Mouse (Mus musculus) adrenal gland, adult 8-10 months (tissue): ENCODE measurements around the gene Mdh1. TPM values are rescaled to one million over a fixed set of nuclear protein-coding genes. Genes with fewer than 3 reads are reported as not detected.

Experiments used
- DNase-seq: peaks from one replicate; pipeline ENCODE4 v3.0.0; 2022
- total RNA-seq, 4 experiments: library from RNA; stranded (reverse); gene quantifications; 2 replicates each; pipeline ENCODE4 v1.2.4; 2022

Gene Mdh1
- total RNA-seq, result 100 to 1,000 TPM; 399 to 717 (median 551) TPM

- peak; percentile 98 for DNase-seq
These were observed at the start of gene Mdh1, which contains the start of gene Wdpcp for GRCm38 (mm10) chr11:21571700-21572381. Mdh1 (minus strand) TSS chr11:21572367. Wdpcp (plus strand) TSS chr11:21572235.

GRCm38 (mm10) chr11:21615915-21616314 lies 43.7 kb upstream of the Mdh1 start:
- no peak for DNase-seq

- no peak for DNase-seq
These were observed 30.3 kb upstream of the Mdh1 start for GRCm38 (mm10) chr11:21602497-21602896.

GRCm38 (mm10) chr11:21583286-21583685 lies 11.1 kb upstream of the Mdh1 start:
- DNase-seq, result no peak

- DNase-seq, result no peak
These were observed 9.3 kb upstream of the Mdh1 start for GRCm38 (mm10) chr11:21581472-21581871.

GRCm38 (mm10) chr11:21570973-21571372 lies 1.2 kb downstream of the Mdh1 start:
- DNase-seq, result no peak

- DNase-seq, result no peak
These were observed 2.1 kb downstream of the Mdh1 start for GRCm38 (mm10) chr11:21570109-21570474.

- peak; percentile 58 for DNase-seq
These were observed 2.6 kb downstream of the Mdh1 start for GRCm38 (mm10) chr11:21569456-21570108.

- no peak for DNase-seq
These were observed 3.2 kb downstream of the Mdh1 start for GRCm38 (mm10) chr11:21569002-21569401.

GRCm38 (mm10) chr11:21567733-21568132 lies 4.4 kb downstream of the Mdh1 start:
- no peak for DNase-seq

GRCm38 (mm10) chr11:21566934-21567333 lies 5.2 kb downstream of the Mdh1 start:
- no peak for DNase-seq

GRCm38 (mm10) chr11:21564681-21565405 lies 7.3 kb downstream of the Mdh1 start:
- no peak for DNase-seq

GRCm38 (mm10) chr11:21563617-21564325 lies 8.4 kb downstream of the Mdh1 start:
- no peak for DNase-seq

- DNase-seq, result no peak
These were observed 10.8 kb downstream of the Mdh1 start for GRCm38 (mm10) chr11:21561347-21561746.

GRCm38 (mm10) chr11:21559727-21560126 lies 12.4 kb downstream of the Mdh1 start:
- DNase-seq, result no peak

GRCm38 (mm10) chr11:21552049-21552448 lies 20.1 kb downstream of the Mdh1 start:
- DNase-seq, result no peak

GRCm38 (mm10) chr11:21550222-21551173 lies 21.7 kb downstream of the Mdh1 start:
- DNase-seq, result no peak

GRCm38 (mm10) chr11:21549754-21550153 lies 22.4 kb downstream of the Mdh1 start:
- DNase-seq, result no peak

- no peak for DNase-seq
These were observed 23.1 kb downstream of the Mdh1 start for GRCm38 (mm10) chr11:21549052-21549451.

- DNase-seq, result no peak
These were observed 24.6 kb downstream of the Mdh1 start for GRCm38 (mm10) chr11:21547518-21547917.

GRCm38 (mm10) chr11:21546671-21547070 lies 25.5 kb downstream of the Mdh1 start:
- DNase-seq, result no peak

- DNase-seq, result no peak
These were observed 26.2 kb downstream of the Mdh1 start for GRCm38 (mm10) chr11:21545951-21546350.
